Mouse (Mus musculus): ENCODE data around the gene Col23a1. TPM values are rescaled to one million over a fixed set of nuclear protein-coding genes. Genes with fewer than 3 reads are reported as not detected.

The Col23a1 gene
- total RNA-seq (2014; rRNA removed; ENCODE audit: low replicate concordance) (7.2 and 9.8 TPM in 2 replicates), polyA plus RNA-seq (2015; fragmentation: Nextera tagmentation; extraction: Ambion mirVana) (3.3 and 3.5 TPM in 2 replicates)

DNA sequence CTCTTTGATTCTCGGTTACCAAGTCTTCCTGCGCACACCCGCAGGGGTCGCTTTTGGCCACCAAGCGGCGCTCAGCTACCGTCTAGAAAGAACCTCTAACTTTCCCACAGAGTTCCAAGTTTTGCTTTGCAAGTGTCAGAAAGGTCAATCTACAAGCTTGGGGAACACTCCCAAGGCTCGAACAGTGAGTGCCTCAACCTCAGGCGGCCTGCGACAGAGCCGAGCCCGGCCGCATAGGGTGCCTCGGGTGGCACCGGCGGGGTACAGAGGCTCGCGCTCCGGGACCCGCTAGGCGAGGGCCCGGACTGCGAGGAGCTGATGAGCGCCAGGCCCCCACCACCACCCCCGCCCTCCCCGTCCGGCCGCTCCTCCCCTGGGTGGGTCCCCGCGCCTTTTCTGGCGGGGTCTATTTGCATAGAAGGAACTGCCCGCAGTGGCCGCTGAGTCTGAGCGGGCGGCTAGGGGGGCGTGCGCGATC, at the start of gene Col23a1:
TSS of gene Col23a1 (plus strand) at position 357 of the 478 bp plus-strand sequence.
- Histone ChIP-seq H3K27me3 (ENCODE audit: control insufficient read depth, insufficient read depth, low read length) (peaks cover 31% of the 10 kb centered on the region), H3K9me3 (replicated peaks; ENCODE audit: control insufficient read depth, low read length) (no peaks in the 10 kb centered on the region), H3K4me2 (ENCODE audit: low read depth, low read length) (peak within 1 kb of the TSS; percentile 90), H3K36me3 (replicated peaks; ENCODE audit: control insufficient read depth, insufficient read depth, low read length) (peaks cover under 1% of the 10 kb centered on the region; the same call in 1 of the 2 replicates), H3K9ac (replicated peaks; ENCODE audit: low read depth, low read length) (peak within 1 kb of the TSS; percentile 53), H3K4me1 (ENCODE audit: control insufficient read depth, insufficient read depth) (no peaks in the 10 kb centered on the region), H3K27ac (ENCODE audit: low read depth) (peak within 1 kb of the TSS; percentile 22; the same call in 1 of the 2 replicates), H3K4me3 (ENCODE audit: low read depth, low read length) (peak within 1 kb of the TSS; percentile 58)
- WGBS, result 0% methylated on average over 29 of the region's 38 CpGs
- ATAC-seq (ENCODE audit: insufficient read depth, low read depth) (peak; percentile 90), DNase-seq (ENCODE audit: low spot score) (peak; percentile 80)
- no peak for TF ChIP-seq EP300 (IDR thresholded peaks at IDR 0.05; ENCODE audit: low read depth)
- peak; percentile 87 for TF ChIP-seq CTCF (IDR thresholded peaks at IDR 0.05; ENCODE audit: low read depth)

DNA sequence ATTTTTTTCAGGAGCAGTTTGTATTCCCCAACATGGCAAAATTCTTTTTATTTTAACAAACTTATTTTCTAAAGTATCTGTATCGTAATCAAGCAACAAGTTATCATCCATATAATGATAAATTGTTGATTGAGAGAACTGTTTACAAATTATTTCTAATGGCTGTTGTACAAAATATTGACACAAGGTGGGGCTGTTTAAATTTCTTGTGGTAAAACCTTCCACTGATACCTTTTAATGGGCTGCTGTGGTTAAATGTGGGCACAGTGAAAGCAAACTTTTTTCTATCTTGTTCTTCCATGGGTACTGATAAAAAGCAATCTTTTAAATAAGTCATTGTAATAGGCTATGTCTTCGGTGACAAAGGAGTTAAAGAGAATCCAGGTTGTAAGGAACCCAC, 46.8 kb upstream of the Col23a1 start:
- H3K27ac ChIP-seq (ENCODE audit: low read depth), result no peak overlapping the region
- no peak overlapping the region for H3K4me3 ChIP-seq (ENCODE audit: low read depth, low read length)
- no peaks in the 10 kb centered on the region for H3K9me3 ChIP-seq (replicated peaks; ENCODE audit: control insufficient read depth, low read length)
- H3K4me2 ChIP-seq (ENCODE audit: low read depth, low read length), result no peak overlapping the region
- no peak for TF ChIP-seq EP300 (IDR thresholded peaks at IDR 0.05; ENCODE audit: low read depth)
- no peak for TF ChIP-seq CTCF (IDR thresholded peaks at IDR 0.05; ENCODE audit: low read depth)
- 73% methylated on average over 2 of the region's 2 CpGs for WGBS
- no peaks in the 10 kb centered on the region for H3K4me1 ChIP-seq (ENCODE audit: control insufficient read depth, insufficient read depth)
- DNase-seq (ENCODE audit: low spot score), result no peak
- H3K9ac ChIP-seq (replicated peaks; ENCODE audit: low read depth, low read length), result no peak overlapping the region
- no peaks in the 10 kb centered on the region for H3K36me3 ChIP-seq (replicated peaks; ENCODE audit: control insufficient read depth, insufficient read depth, low read length)
- no peak for ATAC-seq (ENCODE audit: insufficient read depth, low read depth)
- no peaks in the 10 kb centered on the region for H3K27me3 ChIP-seq (ENCODE audit: control insufficient read depth, insufficient read depth, low read length)

DNA sequence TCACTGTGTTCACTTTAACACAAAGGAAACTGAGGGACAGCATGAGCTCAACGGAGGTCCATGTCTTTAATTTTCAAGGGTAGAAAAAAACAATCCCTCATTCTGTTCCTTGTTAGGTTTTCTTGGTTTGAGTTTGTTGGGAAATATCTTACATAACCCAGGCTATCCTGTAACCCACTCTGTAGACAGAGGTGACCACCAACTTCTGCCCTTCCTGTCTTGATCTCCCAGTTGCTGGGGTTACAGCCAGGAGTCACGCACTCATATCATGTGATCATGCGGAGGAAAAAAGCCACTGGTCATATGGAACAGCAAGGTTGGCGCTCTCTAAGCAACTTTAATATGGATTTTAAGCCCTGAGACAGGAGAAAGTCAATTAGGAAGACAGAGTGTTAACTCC, 32.7 kb upstream of the Col23a1 start:
- H3K4me3 ChIP-seq (ENCODE audit: low read depth, low read length), result no peak overlapping the region
- H3K27ac ChIP-seq (ENCODE audit: low read depth), result no peak overlapping the region
- H3K27me3 ChIP-seq (ENCODE audit: control insufficient read depth, insufficient read depth, low read length), result no peaks in the 10 kb centered on the region
- ATAC-seq (ENCODE audit: insufficient read depth, low read depth) (no peak), DNase-seq (ENCODE audit: low spot score) (no peak)
- H3K4me2 ChIP-seq (ENCODE audit: low read depth, low read length), result no peak overlapping the region
- TF ChIP-seq EP300 (IDR thresholded peaks at IDR 0.05; ENCODE audit: low read depth) (no peak), CTCF (IDR thresholded peaks at IDR 0.05; ENCODE audit: low read depth) (no peak)
- H3K4me1 ChIP-seq (ENCODE audit: control insufficient read depth, insufficient read depth), result no peaks in the 10 kb centered on the region
- WGBS, result 77% methylated on average over 4 of the region's 4 CpGs
- no peaks in the 10 kb centered on the region for H3K9me3 ChIP-seq (replicated peaks; ENCODE audit: control insufficient read depth, low read length)
- H3K9ac ChIP-seq (replicated peaks; ENCODE audit: low read depth, low read length), result no peak overlapping the region
- no peaks in the 10 kb centered on the region for H3K36me3 ChIP-seq (replicated peaks; ENCODE audit: control insufficient read depth, insufficient read depth, low read length)

DNA sequence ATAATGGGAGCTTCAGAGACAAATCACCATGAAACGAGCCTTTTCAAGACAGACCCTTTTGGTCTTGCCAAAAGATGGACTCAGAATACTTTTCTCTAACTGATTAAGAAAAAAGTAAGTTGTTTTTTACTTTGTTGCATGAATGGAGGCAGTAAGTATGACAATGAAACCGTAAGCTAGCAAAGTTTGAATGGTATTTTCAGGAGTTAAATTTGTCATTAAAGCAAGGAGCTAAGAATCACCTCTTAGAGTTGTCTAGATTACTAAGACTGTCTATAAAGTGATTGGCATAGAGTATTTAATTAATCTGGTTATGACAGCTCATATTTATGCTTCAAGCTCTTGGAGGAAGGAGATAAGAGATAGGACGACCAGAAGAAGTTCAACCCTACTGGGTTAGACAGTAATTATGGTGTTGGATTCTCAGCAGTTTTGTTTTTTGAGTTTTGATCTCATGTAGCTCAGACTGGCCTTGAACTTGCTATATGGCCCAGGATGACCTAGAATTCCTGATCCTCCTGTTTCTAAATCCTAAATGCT, 28.0 kb upstream of the Col23a1 start, which contains the start of gene Clk4:
TSS of gene Clk4 (plus strand) at position 51 of the 540 bp plus-strand sequence.
- Histone ChIP-seq H3K4me3 (ENCODE audit: low read depth, low read length) (peak within 1 kb of the TSS; percentile 88), H3K9me3 (replicated peaks; ENCODE audit: control insufficient read depth, low read length) (no peaks in the 10 kb centered on the region), H3K27me3 (ENCODE audit: control insufficient read depth, insufficient read depth, low read length) (no peaks in the 10 kb centered on the region), H3K4me2 (ENCODE audit: low read depth, low read length) (peak within 1 kb of the TSS; percentile 87), H3K9ac (replicated peaks; ENCODE audit: low read depth, low read length) (peak within 1 kb of the TSS; percentile 59), H3K36me3 (replicated peaks; ENCODE audit: control insufficient read depth, insufficient read depth, low read length) (0 out of 2 replicates have a peak, but pooled peaks cover 4% of the 10 kb centered on the region), H3K4me1 (ENCODE audit: control insufficient read depth, insufficient read depth) (peaks cover 18% of the 10 kb centered on the region), H3K27ac (ENCODE audit: low read depth) (peak within 1 kb of the TSS; percentile 99)
- TF ChIP-seq EP300 (IDR thresholded peaks at IDR 0.05; ENCODE audit: low read depth) (no peak), CTCF (IDR thresholded peaks at IDR 0.05; ENCODE audit: low read depth) (no peak)
- DNase-seq (ENCODE audit: low spot score) (no peak), ATAC-seq (ENCODE audit: insufficient read depth, low read depth) (no peak)
- WGBS, result 75% methylated on average over 3 of the region's 3 CpGs

DNA sequence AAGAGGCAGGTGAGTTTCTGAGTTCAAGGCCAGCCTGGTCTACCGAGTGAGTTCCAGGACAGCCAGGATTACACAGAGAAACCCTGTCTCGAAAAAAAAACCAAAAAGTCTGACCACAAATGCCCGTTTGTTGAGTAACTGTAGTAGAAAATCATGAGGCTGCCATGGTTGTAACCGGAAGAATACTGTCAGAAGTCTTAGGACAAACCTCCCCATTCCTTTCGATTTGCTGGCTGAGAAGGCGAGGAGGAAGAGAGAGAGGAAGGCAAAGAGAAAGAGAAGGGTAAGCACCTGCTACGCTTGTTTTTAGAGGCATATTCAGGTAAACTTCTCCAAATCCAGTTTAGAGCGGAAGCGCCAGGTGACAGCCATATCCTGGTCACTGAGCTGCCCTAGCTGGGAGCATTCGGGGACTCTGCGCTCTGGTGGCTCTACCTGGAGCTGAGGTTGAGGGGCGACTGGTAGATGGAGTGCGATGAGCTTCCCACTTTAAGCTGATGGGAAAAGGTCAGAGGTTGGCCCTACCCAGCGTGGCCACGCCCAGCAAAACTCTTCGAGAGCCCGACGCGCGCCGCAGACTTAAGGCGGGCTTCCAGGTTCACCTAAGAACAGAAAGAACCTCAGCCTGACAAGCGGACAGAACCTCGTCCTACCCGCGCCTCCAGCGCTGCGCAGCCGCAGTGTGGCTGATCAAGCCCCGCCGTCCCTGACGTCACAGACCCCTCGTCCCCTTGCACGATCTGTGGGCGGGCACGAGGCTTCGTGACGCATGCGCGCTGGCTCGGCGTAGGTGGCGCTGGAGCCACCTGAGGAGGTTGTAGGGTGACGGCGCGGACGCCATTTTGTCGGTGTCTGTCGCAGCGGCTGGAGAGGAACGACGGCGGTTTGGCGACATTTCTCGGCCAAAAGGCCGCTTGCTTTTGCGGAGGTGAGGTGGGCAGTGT, 27.1 kb upstream of the Col23a1 start, which contains the start of gene BC049762:
TSS of gene BC049762 (minus strand) at position 705 of the 944 bp plus-strand sequence.
- Histone ChIP-seq H3K36me3 (replicated peaks; ENCODE audit: control insufficient read depth, insufficient read depth, low read length) (peaks cover 6% of the 10 kb centered on the region; the same call in 1 of the 2 replicates), H3K4me1 (ENCODE audit: control insufficient read depth, insufficient read depth) (peaks cover 18% of the 10 kb centered on the region), H3K27me3 (ENCODE audit: control insufficient read depth, insufficient read depth, low read length) (no peaks in the 10 kb centered on the region), H3K27ac (ENCODE audit: low read depth) (peak within 1 kb of the TSS; percentile 99), H3K9ac (replicated peaks; ENCODE audit: low read depth, low read length) (peak within 1 kb of the TSS; percentile 91), H3K9me3 (replicated peaks; ENCODE audit: control insufficient read depth, low read length) (no peaks in the 10 kb centered on the region), H3K4me3 (ENCODE audit: low read depth, low read length) (peak within 1 kb of the TSS; percentile 88), H3K4me2 (ENCODE audit: low read depth, low read length) (peak within 1 kb of the TSS; percentile 87)
- ATAC-seq (ENCODE audit: insufficient read depth, low read depth) (peak; percentile 99), DNase-seq (ENCODE audit: low spot score) (peak; percentile 97)
- TF ChIP-seq CTCF (IDR thresholded peaks at IDR 0.05; ENCODE audit: low read depth) (0 out of 2 replicates have a peak, but pooled peaks have one; percentile 23), EP300 (IDR thresholded peaks at IDR 0.05; ENCODE audit: low read depth) (no peak)
- 9% methylated on average over 57 of the region's 57 CpGs for WGBS

Data from heart, postnatal 0 days (tissue).